Mouse (Mus musculus) midbrain, embryonic 16.5 days (tissue): ENCODE measurements around the gene Ttc19. TPM values are rescaled to one million over a fixed set of nuclear protein-coding genes. Genes with fewer than 3 reads are reported as not detected.

Source experiments
- ATAC-seq: fragments of 200-750 bp; cut with Nextera tagmentation; 2 replicates; pipeline ENCODE4 v1.8.0; 2017; ENCODE audit warnings: moderate TSS enrichment
- H3K27ac ChIP-seq: fragments of 300-500 bp; sonication (generic); 2 replicates; pipeline ENCODE4 v1.5.1; 2014; ENCODE audit warnings: mild to moderate bottlenecking, low read length, mixed read lengths
- H3K27me3 ChIP-seq: fragments of 300-500 bp; sonication (generic); 2 replicates; pipeline ENCODE4 v1.6.1; 2014; ENCODE audit warnings: low read depth, low read length, mixed read lengths; ENCODE audit not compliant: control insufficient read depth, insufficient read depth
- H3K36me3 ChIP-seq: fragments of 300-500 bp; sonication (generic); 2 replicates; pipeline ENCODE4 v1.6.1; 2014; ENCODE audit warnings: mild to moderate bottlenecking, low read length, moderate library complexity, mixed read lengths; ENCODE audit not compliant: control insufficient read depth, insufficient read depth
- H3K4me1 ChIP-seq: fragments of 300-500 bp; sonication (generic); 2 replicates; pipeline ENCODE4 v1.6.1; 2014; ENCODE audit warnings: mild to moderate bottlenecking, low read length, mixed read lengths; ENCODE audit not compliant: control insufficient read depth, insufficient read depth
- H3K4me2 ChIP-seq: fragments of 300-500 bp; sonication (generic); 2 replicates; pipeline ENCODE4 v1.6.1; 2014; ENCODE audit warnings: mild to moderate bottlenecking, low read length, mixed read lengths
- H3K4me3 ChIP-seq: fragments of 300-500 bp; sonication (generic); 2 replicates; pipeline ENCODE4 v1.5.1; 2014; ENCODE audit warnings: low read depth, mild to moderate bottlenecking, low read length, moderate library complexity, mixed read lengths
- H3K9ac ChIP-seq: fragments of 300-500 bp; sonication (generic); 2 replicates; pipeline ENCODE4 v1.6.1; 2014; ENCODE audit warnings: low read depth, low read length, mixed read lengths
- H3K9me3 ChIP-seq: fragments of 300-500 bp; sonication (generic); replicated peaks from 2 replicates; pipeline ENCODE4 v1.6.1; 2014; ENCODE audit warnings: mild to moderate bottlenecking, low read length, mixed read lengths; ENCODE audit not compliant: control insufficient read depth, poor library complexity, severe bottlenecking
- WGBS: fragments of 180-500 bp; shearing (Covaris S2); extraction: QIAGEN DNeasy Blood & Tissue Kit; methylation state at CpG from one replicate; pipeline ENCODE4 v1.1.7; 2014; 5-methylcytosine and 5-hydroxymethylcytosine counted together
- polyA plus RNA-seq: library from polyadenylated mRNA; unstranded; fragments of >200 nt; fragmentation: Nextera tagmentation; extraction: Ambion mirVana; gene quantifications from 2 replicates; pipeline ENCODE4 v1.2.1, GENCODE M21; 2015

The Ttc19 gene
- polyA plus RNA-seq, 1 experiment from 2014 or later, result 49.4 TPM

- no peak for ATAC-seq
- Histone ChIP-seq H3K4me1 (peaks cover 10% of the 10 kb centered on the region; the same call in 1 of the 2 replicates), H3K9me3 (no peaks in the 10 kb centered on the region), H3K4me2 (no peak overlapping the region), H3K27me3 (peaks cover 16% of the 10 kb centered on the region), H3K27ac (no peak overlapping the region), H3K4me3 (no peak overlapping the region), H3K9ac (no peak overlapping the region), H3K36me3 (no peaks in the 10 kb centered on the region)
- WGBS, result 81% methylated on average over 11 of the region's 11 CpGs
Observed at GRCm38 (mm10) chr11:62251047-62251446, 30.2 kb upstream of the Ttc19 start.

GRCm38 (mm10) chr11:62253380-62253779, 27.9 kb upstream of the Ttc19 start:
- Histone ChIP-seq H3K9me3 (no peaks in the 10 kb centered on the region), H3K4me2 (no peak overlapping the region), H3K4me1 (peaks cover 10% of the 10 kb centered on the region; the same call in 1 of the 2 replicates), H3K36me3 (no peaks in the 10 kb centered on the region), H3K4me3 (no peak overlapping the region), H3K27me3 (peaks cover 16% of the 10 kb centered on the region), H3K9ac (no peak overlapping the region), H3K27ac (no peak overlapping the region)
- ATAC-seq, result no peak
- WGBS, result 78% methylated on average over 5 of the region's 5 CpGs

- no peak overlapping the region for H3K9ac ChIP-seq
- H3K4me3 ChIP-seq, result no peak overlapping the region
- no peaks in the 10 kb centered on the region for H3K36me3 ChIP-seq
- H3K4me1 ChIP-seq, result no peaks in the 10 kb centered on the region
- no peak overlapping the region for H3K27ac ChIP-seq
- no peaks in the 10 kb centered on the region for H3K27me3 ChIP-seq
- no peak overlapping the region for H3K4me2 ChIP-seq
- 49% methylated on average over 5 of the region's 5 CpGs for WGBS
- no peak for ATAC-seq
- H3K9me3 ChIP-seq, result no peaks in the 10 kb centered on the region
Observed at GRCm38 (mm10) chr11:62259214-62259613, 22.1 kb upstream of the Ttc19 start.

- ATAC-seq, result no peak
- no peak overlapping the region for H3K27ac ChIP-seq
- no peak overlapping the region for H3K4me2 ChIP-seq
- 73% methylated on average over 7 of the region's 7 CpGs for WGBS
- no peak overlapping the region for H3K9ac ChIP-seq
- no peaks in the 10 kb centered on the region for H3K27me3 ChIP-seq
- peaks cover 3% of the 10 kb centered on the region; the same call in 1 of the 2 replicates for H3K4me1 ChIP-seq
- H3K9me3 ChIP-seq, result no peaks in the 10 kb centered on the region
- no peaks in the 10 kb centered on the region for H3K36me3 ChIP-seq
- no peak overlapping the region for H3K4me3 ChIP-seq
Observed at GRCm38 (mm10) chr11:62263599-62263998, 17.7 kb upstream of the Ttc19 start.

GRCm38 (mm10) chr11:62264018-62264417, 17.3 kb upstream of the Ttc19 start:
- 71% methylated on average over 7 of the region's 7 CpGs for WGBS
- H3K9me3 ChIP-seq, result no peaks in the 10 kb centered on the region
- no peak for ATAC-seq

GRCm38 (mm10) chr11:62265642-62266041, 15.6 kb upstream of the Ttc19 start:
- no peaks in the 10 kb centered on the region for H3K27me3 ChIP-seq
- H3K27ac ChIP-seq, result no peak overlapping the region
- H3K9ac ChIP-seq, result no peak overlapping the region
- H3K9me3 ChIP-seq, result no peaks in the 10 kb centered on the region
- no peaks in the 10 kb centered on the region for H3K36me3 ChIP-seq
- H3K4me2 ChIP-seq, result no peak overlapping the region
- peaks cover 3% of the 10 kb centered on the region; the same call in 1 of the 2 replicates for H3K4me1 ChIP-seq
- H3K4me3 ChIP-seq, result no peak overlapping the region
- 44% methylated on average over 7 of the region's 7 CpGs for WGBS
- no peak for ATAC-seq

More at GRCm38 (mm10) chr11:62264018-62264417, 17.3 kb upstream of the Ttc19 start:
- Histone ChIP-seq H3K27ac (no peak overlapping the region), H3K4me1 (peaks cover 3% of the 10 kb centered on the region; the same call in 1 of the 2 replicates), H3K27me3 (no peaks in the 10 kb centered on the region), H3K9ac (no peak overlapping the region), H3K36me3 (no peaks in the 10 kb centered on the region), H3K4me3 (no peak overlapping the region), H3K4me2 (no peak overlapping the region)

GRCm38 (mm10) chr11:62266466-62267214, 14.6 kb upstream of the Ttc19 start:
- no peaks in the 10 kb centered on the region for H3K27me3 ChIP-seq
- ATAC-seq, result no peak
- peaks cover 3% of the 10 kb centered on the region; the same call in 1 of the 2 replicates for H3K4me1 ChIP-seq
- no peaks in the 10 kb centered on the region for H3K9me3 ChIP-seq
- H3K4me3 ChIP-seq, result no peak overlapping the region
- no peaks in the 10 kb centered on the region for H3K36me3 ChIP-seq
- H3K4me2 ChIP-seq, result no peak overlapping the region
- no peak overlapping the region for H3K27ac ChIP-seq
- WGBS, result 34% methylated on average over 17 of the region's 17 CpGs
- no peak overlapping the region for H3K9ac ChIP-seq

GRCm38 (mm10) chr11:62268381-62268780, 12.9 kb upstream of the Ttc19 start:
- 80% methylated on average over 8 of the region's 8 CpGs for WGBS
- Histone ChIP-seq H3K27ac (no peak overlapping the region), H3K9ac (no peak overlapping the region), H3K4me1 (peaks cover 3% of the 10 kb centered on the region; the same call in 1 of the 2 replicates), H3K4me2 (no peak overlapping the region), H3K36me3 (no peaks in the 10 kb centered on the region), H3K9me3 (no peaks in the 10 kb centered on the region), H3K27me3 (no peaks in the 10 kb centered on the region), H3K4me3 (no peak overlapping the region)
- ATAC-seq, result no peak

GRCm38 (mm10) chr11:62269097-62269496, 12.2 kb upstream of the Ttc19 start:
- WGBS, result 82% methylated on average over 12 of the region's 12 CpGs
- no peak overlapping the region for H3K4me2 ChIP-seq
- H3K36me3 ChIP-seq, result no peaks in the 10 kb centered on the region
- ATAC-seq, result no peak
- H3K27me3 ChIP-seq, result no peaks in the 10 kb centered on the region
- no peak overlapping the region for H3K9ac ChIP-seq
- no peak overlapping the region for H3K27ac ChIP-seq
- H3K4me1 ChIP-seq, result peaks cover 3% of the 10 kb centered on the region; the same call in 1 of the 2 replicates
- no peak overlapping the region for H3K4me3 ChIP-seq
- no peaks in the 10 kb centered on the region for H3K9me3 ChIP-seq
